Mouse (Mus musculus): ENCODE measurements around the gene Gm21865.
"Not testable (repeated sequence)": the region's sequence is repeated elsewhere in the genome, so short reads cannot be mapped to it uniquely, and the experiment has no call there.

Gm21865 gene

GRCm38 (mm10) chrY:40316803-40317202 lies at the start of gene Gm21865:
Gene Gm21865, minus strand, starts transcription at chrY:40316903.
- DNase-seq (ENCODE audit: low spot score): not testable (repeated sequence)

Data from lung, postnatal 25 days (tissue).